Mouse (Mus musculus) layer of hippocampus, adult 9-11 months (tissue): ENCODE measurements at regions not wholly inside any gene's neighbourhood (a gene's known extent, or its start where the extent isn't known, plus 50 kb on each side); places are given as distances from the start of the nearest gene placed in this dataset.

ENCODE experiments used
- DNase-seq: peaks from one replicate; pipeline ENCODE4 v3.0.0; 2022

GRCm38 (mm10) chr12:26885831-26886634 is 417.0 kb downstream of the Cmpk2 start:
- DNase-seq: peak; percentile 33

GRCm38 (mm10) chr12:26885083-26885482 is 416.1 kb downstream of the Cmpk2 start:
- no peak for DNase-seq

- DNase-seq: peak; percentile 16
These were observed 415.2 kb downstream of the Cmpk2 start for GRCm38 (mm10) chr12:26884156-26884555.

DNA sequence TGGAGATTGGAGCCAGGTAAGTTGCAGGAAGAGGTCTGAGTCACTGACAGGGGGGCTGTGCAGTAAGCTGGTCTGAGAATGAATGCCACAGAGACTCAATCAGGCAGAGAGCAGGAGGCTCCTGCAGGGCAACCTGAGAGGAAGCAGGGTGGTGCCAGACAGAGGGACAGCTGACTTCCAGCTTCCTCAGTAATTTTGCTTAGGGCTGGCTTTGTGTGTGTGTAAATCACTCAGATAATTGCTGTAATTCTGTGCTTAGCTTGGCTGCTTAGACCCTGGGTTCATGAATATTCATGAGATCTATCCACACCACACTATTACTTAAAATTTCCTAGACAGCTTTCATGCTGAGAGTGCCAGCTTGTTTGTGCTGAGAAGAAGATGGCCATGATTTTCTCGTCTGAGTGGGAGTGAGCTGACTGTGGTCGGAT is 408.7 kb downstream of the Cmpk2 start:
- DNase-seq: no peak

DNA sequence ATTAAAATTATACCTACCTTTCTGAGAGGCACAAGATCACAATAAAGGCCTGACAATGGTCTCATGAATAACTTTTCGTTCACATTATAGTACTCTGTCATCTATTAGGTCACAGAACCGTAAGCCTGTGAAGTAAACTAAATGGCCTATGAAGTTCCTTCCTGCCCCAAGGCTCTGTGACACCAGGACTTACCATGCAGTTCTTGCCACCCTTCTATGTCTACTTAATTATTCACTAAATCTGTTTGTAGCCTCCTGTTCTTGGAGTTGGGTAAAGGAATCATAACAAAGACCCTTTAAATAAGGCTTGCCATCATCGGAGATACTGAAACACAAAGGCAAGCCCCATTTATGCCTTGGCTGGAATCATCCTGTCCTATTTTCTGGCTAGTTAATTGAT is 408.3 kb downstream of the Cmpk2 start:
- no peak for DNase-seq

- no peak for DNase-seq
These were observed 403.5 kb downstream of the Cmpk2 start for GRCm38 (mm10) chr12:26872466-26872865.

GRCm38 (mm10) chr12:26867731-26868130 is 398.7 kb downstream of the Cmpk2 start:
- no peak for DNase-seq

GRCm38 (mm10) chr12:26855091-26855516 is 386.1 kb downstream of the Cmpk2 start:
- peak; percentile 41 for DNase-seq

DNA sequence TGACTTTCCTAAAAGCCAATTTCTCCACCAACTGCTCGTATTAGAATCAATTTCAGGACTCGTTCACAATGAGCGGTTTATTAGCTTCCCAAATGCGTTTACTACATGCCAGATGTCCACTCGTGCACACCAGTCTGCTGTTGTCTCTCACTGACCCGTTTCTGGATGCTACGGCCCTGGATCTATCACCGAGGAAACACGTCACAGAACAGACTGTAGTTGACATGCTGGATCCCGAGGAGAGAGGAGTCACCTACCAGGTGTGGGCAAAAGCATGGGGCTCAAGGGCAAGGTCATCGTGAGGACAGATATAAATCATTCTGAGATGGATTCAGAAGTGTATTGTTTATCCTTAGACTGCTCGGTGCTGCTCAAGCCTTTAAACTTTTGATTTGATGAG is 375.9 kb downstream of the Cmpk2 start:
- DNase-seq: no peak

DNA sequence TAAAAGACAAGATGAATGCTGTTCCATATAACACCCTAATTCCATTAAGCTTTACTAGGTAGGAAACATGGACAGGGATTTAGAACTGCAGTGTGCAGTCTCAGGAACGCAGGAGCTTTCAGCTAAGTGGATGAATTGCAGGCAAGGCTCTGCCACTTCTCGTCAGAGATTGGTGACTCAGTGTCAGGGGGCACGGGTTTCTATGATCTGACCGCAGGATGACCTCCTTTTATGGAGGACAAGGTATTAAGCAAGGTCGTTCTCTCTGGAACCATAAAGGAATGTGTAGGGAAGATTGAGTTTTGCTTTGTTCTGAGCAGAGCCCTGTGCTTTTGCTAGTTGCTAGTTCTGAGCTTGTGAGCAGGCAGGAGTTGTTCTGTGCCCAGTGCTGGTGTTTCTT is 373.7 kb downstream of the Cmpk2 start:
- no peak for DNase-seq

DNA sequence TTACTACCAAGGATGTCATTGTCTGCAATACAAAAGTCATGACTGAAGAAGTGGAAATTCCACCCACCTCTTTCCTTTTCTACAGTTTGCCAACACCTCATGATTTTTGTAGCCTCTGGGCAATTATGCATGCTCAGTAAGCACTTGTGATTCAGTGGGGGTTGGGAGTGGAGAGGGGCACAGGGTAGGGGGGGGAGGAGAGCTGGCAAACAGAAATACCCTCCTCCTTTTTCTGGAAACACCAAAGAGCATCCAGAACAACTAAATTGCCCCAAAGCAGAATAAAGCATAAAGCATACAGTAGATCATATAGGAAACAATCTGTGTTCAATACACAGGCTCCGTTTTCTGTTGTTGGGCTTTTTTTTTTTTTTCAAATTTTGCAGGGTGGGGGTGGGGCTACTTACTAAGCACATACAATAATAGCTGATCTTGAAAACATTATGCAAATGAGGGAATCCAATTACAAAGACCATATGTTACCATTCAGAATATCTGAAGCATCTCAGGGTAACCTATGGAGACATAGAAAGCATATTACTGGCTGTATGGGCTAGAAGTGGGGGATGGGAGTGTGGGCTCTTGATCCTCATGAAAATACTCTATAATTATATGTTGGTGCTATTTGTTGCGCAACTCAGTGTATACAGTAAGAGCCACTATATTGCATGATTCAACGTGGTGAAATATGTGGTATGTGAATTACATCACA is 352.4 kb downstream of the Cmpk2 start:
- DNase-seq: no peak

DNA sequence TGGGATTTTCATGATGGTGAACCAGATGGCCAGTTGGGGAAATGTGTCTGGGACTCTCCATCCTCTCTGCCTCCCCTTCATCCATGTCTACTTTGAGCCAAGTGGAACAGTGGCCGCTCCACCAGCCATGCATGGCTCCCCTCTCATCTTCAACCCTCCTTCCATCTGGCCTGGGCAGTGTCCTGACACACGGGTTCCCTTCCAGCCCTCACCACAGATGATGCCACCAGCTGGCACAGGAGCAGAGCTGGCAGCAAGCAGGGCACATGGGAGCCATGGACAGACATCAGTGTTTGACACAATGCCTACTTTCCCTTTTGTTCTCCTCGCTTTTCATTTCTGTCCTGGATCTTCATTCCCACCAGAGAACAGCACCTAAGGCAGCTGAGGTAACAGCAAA is 348.9 kb downstream of the Cmpk2 start:
- DNase-seq: no peak

DNA sequence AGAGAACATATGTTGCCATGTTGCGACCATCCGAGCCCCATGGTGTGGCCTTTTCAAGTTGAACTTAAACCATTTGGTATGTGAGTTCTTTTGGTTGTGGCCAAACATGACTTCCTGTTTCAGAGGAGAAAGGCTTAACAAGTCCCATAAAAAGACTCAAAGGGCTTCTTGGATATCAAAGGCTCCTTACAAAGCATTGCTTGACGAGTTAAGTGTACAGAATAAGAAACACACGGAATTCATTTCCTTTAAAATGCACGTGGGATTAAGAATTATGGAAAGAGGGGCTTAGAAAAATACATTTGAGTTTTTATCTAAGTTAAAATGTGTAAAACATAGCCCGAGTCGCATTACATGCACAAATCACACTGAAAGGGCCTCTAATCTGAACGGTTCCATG is 346.8 kb downstream of the Cmpk2 start:
- no peak for DNase-seq

DNA sequence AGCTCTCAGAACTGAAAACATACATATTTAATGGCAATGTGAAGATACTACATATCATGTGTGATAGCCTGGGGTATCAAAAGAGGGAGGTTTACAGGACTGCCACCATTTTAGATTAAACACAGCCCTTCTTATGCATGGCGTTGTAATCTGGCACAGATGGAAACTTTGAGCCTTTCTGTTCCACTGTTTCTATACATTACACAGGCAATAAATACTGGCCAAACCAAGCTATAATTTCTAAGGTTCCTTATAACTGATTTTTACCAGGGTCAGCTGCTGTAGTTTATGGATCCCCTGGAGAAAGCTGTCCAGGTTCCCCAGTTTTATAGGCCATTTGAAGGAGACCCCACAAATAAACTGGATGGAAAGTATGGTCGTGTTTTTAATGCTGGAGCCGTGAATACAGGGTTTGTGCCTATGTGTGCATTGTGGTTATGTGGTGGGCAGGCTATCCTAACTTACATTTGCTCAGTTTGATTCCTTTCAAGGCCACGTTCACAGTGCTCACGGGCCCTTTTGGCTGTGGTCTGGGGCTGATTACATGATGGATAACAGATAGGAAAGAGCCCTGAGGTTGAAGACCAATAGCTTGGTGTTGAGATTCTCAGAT is 341.7 kb downstream of the Cmpk2 start:
- DNase-seq: no peak

GRCm38 (mm10) chr12:26809670-26810069 is 340.7 kb downstream of the Cmpk2 start:
- peak; percentile 6 for DNase-seq

GRCm38 (mm10) chr12:26802542-26802941 is 333.5 kb downstream of the Cmpk2 start:
- peak; percentile 77 for DNase-seq

GRCm38 (mm10) chr12:26799310-26799709 is 330.3 kb downstream of the Cmpk2 start:
- DNase-seq: no peak

- DNase-seq: no peak
These were observed 327.4 kb downstream of the Cmpk2 start for GRCm38 (mm10) chr12:26796367-26796766.

- DNase-seq: no peak
These were observed 320.4 kb downstream of the Cmpk2 start for GRCm38 (mm10) chr12:26789336-26789846.

DNA sequence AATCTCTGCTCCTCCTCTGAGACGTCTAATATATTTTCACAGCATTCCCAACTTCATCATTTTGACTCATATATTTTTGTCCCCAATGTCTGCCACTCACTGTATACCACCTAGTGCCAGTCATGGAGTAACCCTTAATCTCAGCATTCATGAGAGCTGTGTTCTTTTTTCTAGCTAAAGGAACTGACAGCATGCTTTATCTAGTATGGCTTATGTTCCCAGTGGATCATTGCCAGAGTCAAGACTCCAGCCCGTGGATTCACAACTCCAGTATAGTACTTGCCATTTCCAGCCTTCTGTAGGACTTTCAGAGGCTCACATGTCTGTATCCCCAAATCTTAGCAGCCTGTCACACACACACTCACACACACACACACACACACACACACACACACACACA is 316.5 kb downstream of the Cmpk2 start:
- peak; percentile 12 for DNase-seq

- no peak for DNase-seq
These were observed 315.4 kb downstream of the Cmpk2 start for GRCm38 (mm10) chr12:26784426-26784825.

DNA sequence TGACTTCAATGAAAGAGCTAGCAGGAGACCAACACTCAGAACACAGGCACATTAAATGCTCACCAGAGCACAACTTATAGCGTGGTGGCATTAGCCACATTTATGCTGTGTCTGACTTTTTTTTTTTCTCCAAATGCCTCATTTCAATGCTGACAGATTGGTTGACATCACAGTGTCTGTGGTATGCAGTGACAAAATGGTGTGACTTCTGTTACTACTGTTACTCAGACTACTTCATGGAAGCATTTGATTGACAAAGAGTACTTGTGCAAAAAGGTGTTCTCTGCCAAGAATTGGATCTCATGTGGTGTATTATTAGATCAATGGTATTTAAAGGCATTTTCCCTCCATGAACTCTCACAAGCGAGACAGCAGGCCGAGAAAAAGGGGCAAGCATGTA is 314.8 kb downstream of the Cmpk2 start:
- peak; percentile 29 for DNase-seq

- DNase-seq: peak; percentile 76
These were observed 312.5 kb downstream of the Cmpk2 start for GRCm38 (mm10) chr12:26781537-26781936.

GRCm38 (mm10) chr12:26778796-26779195 is 309.8 kb downstream of the Cmpk2 start:
- DNase-seq: no peak
